Mouse (Mus musculus) embryonic fibroblast, embryonic 13.5 days (primary cell): ENCODE results near the gene Lef1.

ENCODE experiments used
- CTCF ChIP-seq: IDR thresholded peaks from 2 replicates; pipeline ENCODE4 v1.5.1; 2011; ENCODE audit warnings: mild to moderate bottlenecking, control low read depth, low read length, moderate library complexity, borderline replicate concordance; ENCODE audit not compliant: insufficient read depth
- POLR2A ChIP-seq: IDR thresholded peaks from 2 replicates; pipeline ENCODE4 v1.6.1; 2011; ENCODE audit warnings: low read depth, mild to moderate bottlenecking, control low read depth, low read length, moderate library complexity

DNA sequence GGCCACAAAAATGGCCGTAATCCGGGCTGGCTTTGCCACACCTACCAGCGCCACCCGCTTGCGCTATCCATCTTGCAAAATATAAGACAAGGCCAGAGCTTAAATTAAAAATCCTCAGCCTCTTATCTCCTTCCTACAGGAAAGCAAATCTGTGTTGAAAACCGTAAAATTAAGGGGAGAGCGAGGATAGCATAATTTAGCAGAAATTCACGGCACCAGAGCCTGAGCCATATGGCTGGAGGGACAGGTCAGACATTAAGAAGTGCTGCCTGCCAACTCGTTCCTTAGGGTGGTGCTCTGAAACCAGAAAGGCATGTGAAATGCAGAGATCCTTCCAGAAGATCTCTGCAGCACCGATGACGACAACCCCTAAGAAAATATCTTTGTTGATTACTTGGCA lies 70.7 kb downstream of the Lef1 start:
- no peak for TF ChIP-seq POLR2A
- no peak for TF ChIP-seq CTCF
